Mouse (Mus musculus): ENCODE measurements around the gene Spast. TPM values are rescaled to one million over a fixed set of nuclear protein-coding genes. Genes with fewer than 3 reads are reported as not detected.

Spast gene
- polyA plus RNA-seq, 1 experiment from 2014 or later, result 18.0 TPM

GRCm38 (mm10) chr17:74341151-74341550, 2.4 kb downstream of the Spast start:
- WGBS, result 73% methylated on average over 5 of the region's 5 CpGs
- H3K4me3 ChIP-seq, result peak overlapping the region; percentile 98; the same call in 1 of the 2 replicates
- no peaks in the 10 kb centered on the region for H3K27me3 ChIP-seq (replicated peaks; ENCODE audit: low read depth, poor library complexity, severe bottlenecking)
- H3K27ac ChIP-seq (replicated peaks), result no peak overlapping the region
- peaks cover 35% of the 10 kb centered on the region for H3K4me1 ChIP-seq
- H3K36me3 ChIP-seq (replicated peaks), result peaks cover 24% of the 10 kb centered on the region
- H3K9me3 ChIP-seq, result no peaks in the 10 kb centered on the region
- no peak for DNase-seq (ENCODE audit: low spot score)

GRCm38 (mm10) chr17:74363592-74363991, 24.8 kb downstream of the Spast start:
- no peak overlapping the region for H3K27ac ChIP-seq (replicated peaks)
- H3K4me3 ChIP-seq, result no peak overlapping the region
- no peaks in the 10 kb centered on the region for H3K9me3 ChIP-seq
- no peaks in the 10 kb centered on the region for H3K4me1 ChIP-seq
- WGBS, result 97% methylated on average over 1 of the region's 1 CpGs
- peaks cover 87% of the 10 kb centered on the region for H3K36me3 ChIP-seq (replicated peaks)
- DNase-seq (ENCODE audit: low spot score), result no peak
- no peaks in the 10 kb centered on the region for H3K27me3 ChIP-seq (replicated peaks; ENCODE audit: low read depth, poor library complexity, severe bottlenecking)

GRCm38 (mm10) chr17:74376916-74377315, 38.1 kb downstream of the Spast start:
- H3K9me3 ChIP-seq, result no peaks in the 10 kb centered on the region
- H3K4me3 ChIP-seq, result no peak overlapping the region
- H3K36me3 ChIP-seq (replicated peaks), result peaks cover 89% of the 10 kb centered on the region
- 96% methylated on average over 1 of the region's 1 CpGs for WGBS
- H3K4me1 ChIP-seq, result no peaks in the 10 kb centered on the region
- no peaks in the 10 kb centered on the region for H3K27me3 ChIP-seq (replicated peaks; ENCODE audit: low read depth, poor library complexity, severe bottlenecking)
- no peak overlapping the region for H3K27ac ChIP-seq (replicated peaks)
- DNase-seq (ENCODE audit: low spot score), result no peak

DNA sequence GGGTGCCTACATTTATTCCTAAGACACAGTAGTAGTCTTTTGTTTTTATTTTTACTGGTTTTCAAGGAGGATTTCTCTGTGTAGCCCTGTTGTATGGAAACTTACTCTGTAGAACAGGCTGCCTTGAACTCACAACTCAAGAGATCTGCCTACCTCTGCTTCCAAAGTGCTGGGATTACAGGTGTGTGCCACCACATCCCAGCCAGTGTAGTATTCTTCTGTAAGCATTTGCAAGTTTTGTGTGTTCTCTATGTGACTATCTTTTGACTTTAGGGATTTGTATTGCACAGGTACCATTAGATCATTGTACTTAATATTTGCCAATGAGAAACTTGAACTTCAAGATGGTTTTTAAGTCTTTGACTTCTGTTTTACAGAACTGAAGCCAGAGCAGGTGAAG, 47.9 kb downstream of the Spast start:
- Histone ChIP-seq H3K36me3 (replicated peaks) (peaks cover 73% of the 10 kb centered on the region), H3K4me3 (no peak overlapping the region), H3K27me3 (replicated peaks; ENCODE audit: low read depth, poor library complexity, severe bottlenecking) (no peaks in the 10 kb centered on the region), H3K4me1 (no peaks in the 10 kb centered on the region), H3K9me3 (no peaks in the 10 kb centered on the region), H3K27ac (replicated peaks) (no peak overlapping the region)
- DNase-seq (ENCODE audit: low spot score), result no peak

GRCm38 (mm10) chr17:74389847-74390246, 51.1 kb downstream of the Spast start:
- H3K4me1 ChIP-seq, result peaks cover 2% of the 10 kb centered on the region; the same call in 1 of the 2 replicates
- no peak for DNase-seq (ENCODE audit: low spot score)
- H3K27ac ChIP-seq (replicated peaks), result no peak overlapping the region
- no peaks in the 10 kb centered on the region for H3K27me3 ChIP-seq (replicated peaks; ENCODE audit: low read depth, poor library complexity, severe bottlenecking)
- no peak overlapping the region for H3K4me3 ChIP-seq
- WGBS, result 87% methylated on average over 3 of the region's 3 CpGs
- H3K36me3 ChIP-seq (replicated peaks), result peaks cover 41% of the 10 kb centered on the region
- no peaks in the 10 kb centered on the region for H3K9me3 ChIP-seq

GRCm38 (mm10) chr17:74394381-74394780, 55.6 kb downstream of the Spast start:
- no peak overlapping the region for H3K27ac ChIP-seq (replicated peaks)
- 84% methylated on average over 2 of the region's 2 CpGs for WGBS
- H3K27me3 ChIP-seq (replicated peaks; ENCODE audit: low read depth, poor library complexity, severe bottlenecking), result no peaks in the 10 kb centered on the region
- DNase-seq (ENCODE audit: low spot score), result no peak
- 0 out of 2 replicates have a peak overlapping the region, but pooled peaks have one; percentile 95 for H3K4me3 ChIP-seq
- peaks cover 12% of the 10 kb centered on the region for H3K4me1 ChIP-seq
- H3K9me3 ChIP-seq, result no peaks in the 10 kb centered on the region
- peaks cover under 1% of the 10 kb centered on the region; the same call in 1 of the 2 replicates for H3K36me3 ChIP-seq (replicated peaks)

DNA sequence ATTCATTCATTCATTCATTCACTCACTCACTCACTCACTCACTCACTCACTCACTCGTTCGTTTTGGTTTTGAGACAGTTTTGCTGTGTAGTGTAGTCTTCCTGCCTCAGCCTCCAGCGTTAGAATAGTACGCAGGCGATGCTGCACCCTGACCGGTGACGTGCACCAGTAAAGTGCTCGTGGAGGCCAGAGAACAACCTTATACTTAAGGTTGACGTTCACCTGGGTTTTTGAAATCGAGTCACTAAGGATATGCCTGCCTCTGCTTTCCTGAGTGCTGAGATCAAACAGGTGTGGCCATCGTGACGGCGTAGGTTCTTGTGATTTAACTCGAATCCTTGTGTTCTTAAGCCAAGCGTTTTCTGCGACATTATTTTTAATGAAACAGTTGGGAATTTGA, 56.1 kb downstream of the Spast start:
- no peaks in the 10 kb centered on the region for H3K36me3 ChIP-seq (replicated peaks)
- peak overlapping the region; percentile 95 for H3K4me3 ChIP-seq
- H3K9me3 ChIP-seq, result no peaks in the 10 kb centered on the region
- H3K27me3 ChIP-seq (replicated peaks; ENCODE audit: low read depth, poor library complexity, severe bottlenecking), result no peaks in the 10 kb centered on the region
- peaks cover 12% of the 10 kb centered on the region for H3K4me1 ChIP-seq
- 30% methylated on average over 16 of the region's 16 CpGs for WGBS
- H3K27ac ChIP-seq (replicated peaks), result peak overlapping the region; percentile 72
- DNase-seq (ENCODE audit: low spot score), result no peak

DNA sequence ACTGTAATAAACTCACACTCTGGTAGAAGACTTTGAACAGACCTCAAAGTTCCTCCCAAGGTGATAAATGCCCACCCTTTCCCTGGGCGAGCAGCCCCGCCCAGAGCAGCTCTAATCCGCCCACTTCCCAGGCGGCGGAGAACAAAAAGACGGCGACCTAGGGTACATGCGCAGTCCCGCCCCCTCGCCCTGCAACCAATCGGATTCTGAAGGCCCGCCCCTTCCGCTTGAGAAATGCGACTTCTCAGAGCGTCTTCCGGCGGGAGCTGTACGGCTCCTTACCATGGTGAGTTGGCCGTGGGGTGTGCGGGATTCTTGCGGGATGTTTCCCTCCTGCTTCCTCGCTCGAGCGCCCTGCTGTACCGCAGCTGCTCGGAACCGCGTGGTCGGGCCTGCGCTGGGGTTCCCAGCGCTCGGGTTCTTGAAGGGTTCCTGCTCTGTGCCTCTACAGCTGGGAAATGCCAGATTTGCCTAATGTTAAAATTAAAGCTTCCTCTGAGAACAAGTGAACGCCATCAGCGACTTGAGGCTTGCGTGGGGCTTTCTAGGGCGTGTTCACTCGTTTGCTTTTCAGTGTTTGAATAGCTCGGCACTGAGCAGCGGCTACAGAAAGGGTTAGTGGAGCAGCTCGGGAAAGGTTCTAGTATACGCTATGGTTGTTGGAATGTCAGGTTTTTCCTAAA, 56.7 kb downstream of the Spast start, which contains the start of gene Slc30a6:
TSS of gene Slc30a6 (plus strand) at position 226 of the 683 bp plus-strand sequence.
- peaks cover 12% of the 10 kb centered on the region for H3K4me1 ChIP-seq
- under 1% methylated on average over 41 of the region's 41 CpGs for WGBS
- no peaks in the 10 kb centered on the region for H3K27me3 ChIP-seq (replicated peaks; ENCODE audit: low read depth, poor library complexity, severe bottlenecking)
- H3K4me3 ChIP-seq, result peak within 1 kb of the TSS; percentile 95
- peak within 1 kb of the TSS; percentile 93 for H3K27ac ChIP-seq (replicated peaks)
- H3K36me3 ChIP-seq (replicated peaks), result no peaks in the 10 kb centered on the region; the same call in 1 of the 2 replicates
- DNase-seq (ENCODE audit: low spot score), result peak; percentile 97
- H3K9me3 ChIP-seq, result no peaks in the 10 kb centered on the region

GRCm38 (mm10) chr17:74396766-74397165, 58.0 kb downstream of the Spast start:
- Histone ChIP-seq H3K9me3 (no peaks in the 10 kb centered on the region), H3K36me3 (replicated peaks) (peaks cover under 1% of the 10 kb centered on the region), H3K4me3 (peak overlapping the region; percentile 95), H3K27me3 (replicated peaks; ENCODE audit: low read depth, poor library complexity, severe bottlenecking) (no peaks in the 10 kb centered on the region), H3K4me1 (peaks cover 12% of the 10 kb centered on the region), H3K27ac (replicated peaks) (no peak overlapping the region)
- 82% methylated on average over 4 of the region's 4 CpGs for WGBS
- DNase-seq (ENCODE audit: low spot score), result no peak

- H3K9me3 ChIP-seq, result no peaks in the 10 kb centered on the region
- peaks cover 4% of the 10 kb centered on the region for H3K36me3 ChIP-seq (replicated peaks)
- no peaks in the 10 kb centered on the region for H3K27me3 ChIP-seq (replicated peaks; ENCODE audit: low read depth, poor library complexity, severe bottlenecking)
- 90% methylated on average over 2 of the region's 2 CpGs for WGBS
- no peak for DNase-seq (ENCODE audit: low spot score)
- H3K4me1 ChIP-seq, result peaks cover 12% of the 10 kb centered on the region
- no peak overlapping the region for H3K27ac ChIP-seq (replicated peaks)
- H3K4me3 ChIP-seq, result peak overlapping the region; percentile 95; the same call in 1 of the 2 replicates
These were observed 58.4 kb downstream of the Spast start for GRCm38 (mm10) chr17:74397173-74397572.

- DNase-seq (ENCODE audit: low spot score), result no peak
- Histone ChIP-seq H3K4me1 (no peaks in the 10 kb centered on the region), H3K36me3 (replicated peaks) (peaks cover 57% of the 10 kb centered on the region), H3K9me3 (no peaks in the 10 kb centered on the region), H3K27ac (replicated peaks) (no peak overlapping the region), H3K4me3 (no peak overlapping the region), H3K27me3 (replicated peaks; ENCODE audit: low read depth, poor library complexity, severe bottlenecking) (no peaks in the 10 kb centered on the region)
- 93% methylated on average over 12 of the region's 12 CpGs for WGBS
These were observed 63.9 kb downstream of the Spast start for GRCm38 (mm10) chr17:74402486-74403222.

DNA sequence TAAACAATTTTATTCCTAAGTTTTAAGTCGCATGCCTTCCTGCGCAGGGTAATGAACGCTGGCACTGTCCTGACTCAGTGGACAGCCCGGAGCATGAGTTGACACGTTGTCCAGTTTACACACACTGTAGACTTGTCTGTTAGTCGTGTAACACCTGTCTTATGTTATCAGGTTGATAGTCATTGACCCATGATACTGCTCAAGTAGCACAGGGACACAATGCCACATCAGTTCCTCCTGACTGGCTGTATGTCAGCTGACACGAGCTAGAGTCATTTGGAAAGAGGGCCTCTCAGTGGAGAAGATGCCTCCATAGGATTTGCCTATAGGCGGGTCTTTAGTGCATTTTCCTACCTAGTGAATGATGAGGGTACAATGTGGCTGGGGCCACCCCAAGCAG, 67.7 kb downstream of the Spast start:
- Histone ChIP-seq H3K27me3 (replicated peaks; ENCODE audit: low read depth, poor library complexity, severe bottlenecking) (no peaks in the 10 kb centered on the region), H3K4me3 (no peak overlapping the region), H3K4me1 (no peaks in the 10 kb centered on the region), H3K27ac (replicated peaks) (no peak overlapping the region), H3K9me3 (no peaks in the 10 kb centered on the region), H3K36me3 (replicated peaks) (peaks cover 90% of the 10 kb centered on the region)
- 88% methylated on average over 8 of the region's 8 CpGs for WGBS
- DNase-seq (ENCODE audit: low spot score), result no peak

DNA sequence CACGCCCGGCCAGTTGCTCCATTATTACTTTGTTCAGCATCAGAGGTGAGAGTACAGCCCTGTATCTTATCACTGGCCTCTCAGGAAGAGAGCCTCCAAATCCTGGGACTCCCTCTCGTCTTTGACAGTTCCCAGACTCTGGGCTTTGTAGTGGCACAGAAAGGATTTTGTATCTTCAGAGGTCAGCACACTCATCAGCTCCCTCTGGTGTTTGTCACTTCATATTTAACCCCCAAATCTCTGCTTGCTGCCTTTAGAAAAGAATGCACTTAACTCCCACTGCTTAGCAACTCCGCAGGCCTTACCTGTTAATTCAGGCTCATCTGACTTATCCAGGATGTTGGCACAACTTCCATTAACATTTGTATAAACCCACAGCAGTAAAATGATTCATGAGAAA, 70.9 kb downstream of the Spast start:
- no peaks in the 10 kb centered on the region for H3K9me3 ChIP-seq
- no peaks in the 10 kb centered on the region for H3K27me3 ChIP-seq (replicated peaks; ENCODE audit: low read depth, poor library complexity, severe bottlenecking)
- DNase-seq (ENCODE audit: low spot score), result no peak
- peaks cover 92% of the 10 kb centered on the region for H3K36me3 ChIP-seq (replicated peaks)
- no peaks in the 10 kb centered on the region for H3K4me1 ChIP-seq
- no peak overlapping the region for H3K4me3 ChIP-seq
- H3K27ac ChIP-seq (replicated peaks), result no peak overlapping the region
- WGBS, result 68% methylated on average over 4 of the region's 4 CpGs

All from embryonic facial prominence, embryonic 10.5 days (tissue).